Mouse (Mus musculus) embryonic fibroblast, embryonic 13.5 days (primary cell): ENCODE data around the gene Wdfy3.

Source experiments
- CTCF ChIP-seq: IDR thresholded peaks from 2 replicates; pipeline ENCODE4 v1.5.1; 2011; ENCODE audit warnings: mild to moderate bottlenecking, control low read depth, low read length, moderate library complexity, borderline replicate concordance; ENCODE audit not compliant: insufficient read depth
- POLR2A ChIP-seq: IDR thresholded peaks from 2 replicates; pipeline ENCODE4 v1.6.1; 2011; ENCODE audit warnings: low read depth, mild to moderate bottlenecking, control low read depth, low read length, moderate library complexity

DNA sequence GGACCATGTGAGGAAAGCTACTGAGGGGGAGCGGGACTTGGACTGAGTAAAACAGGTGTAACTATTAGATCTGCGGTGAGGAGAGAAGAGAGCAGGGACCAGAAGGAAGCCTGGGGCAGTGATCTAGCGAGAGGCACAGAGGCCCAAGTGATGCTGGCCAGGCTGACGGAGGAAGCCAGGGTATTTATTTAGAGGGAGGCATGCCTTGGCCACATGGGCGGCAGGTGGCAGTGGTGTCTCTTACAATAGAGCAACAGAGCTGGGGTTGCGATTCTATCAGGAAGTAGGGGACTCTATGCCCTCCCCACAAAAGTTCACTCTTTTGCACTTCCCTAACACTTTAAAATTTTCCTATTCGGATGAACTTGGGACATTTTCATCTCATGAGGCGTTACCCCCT is 207.1 kb downstream of the Wdfy3 start:
- TF ChIP-seq CTCF (no peak), POLR2A (no peak)
